Mouse (Mus musculus): ENCODE results near the gene Golim4. TPM values are rescaled to one million over a fixed set of nuclear protein-coding genes. Genes with fewer than 3 reads are reported as not detected.

Gene Golim4
- total RNA-seq, 2 experiments from 2014 or later, result 38.9 to 44.3 TPM

Other genes with a start within 250 kb of the Golim4 start
- gene Gm29133, start 208.8 kb downstream of the Golim4 start, total RNA-seq (2015), result not detected in 2 replicates
- gene Gm29133, start 208.8 kb downstream of the Golim4 start, total RNA-seq (2017), result not detected in 2 replicates
- not detected in 2 replicates for gene Fstl5, start 117.3 kb upstream of the Golim4 start, total RNA-seq (2015)
- not detected in 2 replicates for gene Fstl5, start 117.3 kb upstream of the Golim4 start, total RNA-seq (2017)

Data from megakaryocyte progenitor cell, adult 5-6 weeks (primary cell).